Mouse (Mus musculus) T-helper 1 cell (primary cell): ENCODE data around the gene Rgs8.

Experiments
- in situ Hi-C: fragments of 300-600 bp; cut with MboI, MseI; formaldehyde crosslinking; loops from one replicate; pipeline ENCODE4 v1.15.1; 2025; ENCODE audit warnings: high pct_unique_total_duplicates

The Rgs8 gene

GRCm38 (mm10) chr1:153704174-153704573, 51.3 kb downstream of the Rgs8 start:
- in situ Hi-C loops, result no loop called here

- in situ Hi-C loops, result no loop called here
These were observed 52.2 kb downstream of the Rgs8 start for GRCm38 (mm10) chr1:153704996-153705395.

GRCm38 (mm10) chr1:153708626-153709025, 55.8 kb downstream of the Rgs8 start:
- in situ Hi-C loops, result no loop called here

- in situ Hi-C loops, result no loop called here
These were observed 56.6 kb downstream of the Rgs8 start for GRCm38 (mm10) chr1:153709451-153709850.

DNA sequence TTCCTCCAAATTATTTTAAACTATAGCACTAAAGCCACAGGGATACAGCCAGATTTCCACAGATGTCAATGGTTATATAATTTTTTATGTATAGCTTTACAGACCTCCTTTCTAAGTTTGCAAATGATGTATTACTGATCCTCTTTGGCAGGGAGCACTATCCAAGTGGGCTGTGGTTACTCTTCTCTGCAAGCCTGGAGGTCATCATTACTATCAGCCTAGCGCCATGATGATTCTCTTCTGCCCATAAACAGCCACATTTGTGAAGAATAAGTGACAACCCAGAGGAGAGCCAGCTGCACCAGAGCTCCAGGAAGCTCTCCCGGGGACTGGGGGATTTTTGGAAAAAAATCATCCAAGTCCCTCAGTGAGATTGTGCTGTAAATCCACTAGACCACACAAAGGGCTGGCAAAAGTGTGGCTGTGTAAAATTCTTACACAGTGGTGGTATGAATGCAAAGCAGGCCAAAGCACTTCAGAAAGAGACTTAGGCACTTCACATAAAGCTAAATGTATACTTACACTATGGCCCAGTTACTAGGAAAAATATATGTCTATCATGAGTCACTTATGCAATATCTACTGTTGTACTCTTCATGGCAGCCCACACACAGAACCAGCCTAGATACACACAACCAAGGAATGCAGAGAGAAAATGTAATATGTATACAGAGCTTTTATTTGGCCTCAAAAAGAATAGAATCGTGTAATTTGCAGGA, 58.9 kb downstream of the Rgs8 start:
- in situ Hi-C loops, result no loop called here

- in situ Hi-C loops, result no loop called here
These were observed 59.8 kb downstream of the Rgs8 start for GRCm38 (mm10) chr1:153712633-153713032.

GRCm38 (mm10) chr1:153717990-153718389, 65.2 kb downstream of the Rgs8 start:
- in situ Hi-C loops, result no loop called here

GRCm38 (mm10) chr1:153720935-153721334, 68.1 kb downstream of the Rgs8 start:
- in situ Hi-C loops, result no loop called here

DNA sequence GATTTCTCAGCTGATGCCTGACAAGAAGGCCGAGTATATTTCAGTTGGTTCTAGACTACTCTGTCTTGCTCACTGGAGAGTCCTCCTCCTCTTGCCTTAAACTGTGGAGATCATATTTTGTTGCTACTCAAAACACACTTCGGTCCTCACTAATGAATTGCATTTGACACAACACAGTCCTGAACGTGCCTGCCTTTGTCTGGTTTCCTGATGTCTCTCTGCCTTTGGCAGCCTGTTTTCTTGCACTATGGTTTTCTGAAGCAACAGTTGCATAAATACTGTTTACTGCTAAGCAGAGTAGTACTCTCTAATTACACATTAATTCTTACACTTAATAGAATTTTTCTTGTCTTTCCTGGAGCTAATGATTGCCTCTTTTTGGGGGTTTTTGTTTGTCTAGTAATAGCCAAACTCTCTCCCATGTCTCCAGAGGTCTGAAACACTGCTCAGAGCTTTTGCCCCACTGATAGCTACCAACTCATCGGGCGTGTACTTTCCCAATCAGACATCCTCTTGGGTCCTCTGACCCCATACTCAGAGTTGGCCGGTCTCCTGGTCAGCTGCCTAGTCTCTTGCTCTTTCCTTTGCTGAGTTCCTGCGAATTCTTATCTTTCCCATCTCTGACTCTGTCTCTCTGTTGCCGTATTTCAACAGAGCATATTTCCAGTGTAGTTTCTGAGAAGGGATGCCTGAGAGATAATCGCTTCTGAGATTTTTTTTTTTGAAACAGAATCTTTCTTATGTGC, 68.9 kb downstream of the Rgs8 start:
- in situ Hi-C loops, result no loop called here

GRCm38 (mm10) chr1:153723426-153723825, 70.6 kb downstream of the Rgs8 start:
- in situ Hi-C loops, result no loop called here

DNA sequence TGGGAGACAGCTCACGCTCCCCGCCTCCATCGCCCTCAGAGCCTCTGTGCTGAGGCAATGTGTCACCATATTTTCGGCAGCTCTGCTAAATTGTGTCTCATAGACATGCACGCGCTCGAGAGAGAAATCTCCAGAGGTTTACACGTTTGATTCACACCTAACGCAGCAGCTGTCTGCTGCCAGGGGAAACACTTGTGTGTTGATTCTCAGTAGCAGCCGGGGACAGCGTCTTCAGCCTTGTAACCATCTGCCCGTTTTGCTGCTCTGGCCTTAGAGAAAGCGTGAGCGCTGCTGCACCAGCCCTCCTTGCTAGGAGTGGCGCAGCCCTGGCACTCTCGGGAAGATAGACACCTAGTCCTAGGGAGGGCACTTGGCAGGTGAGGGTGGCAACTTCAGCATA, 73.8 kb downstream of the Rgs8 start:
- in situ Hi-C loops, result no loop called here

DNA sequence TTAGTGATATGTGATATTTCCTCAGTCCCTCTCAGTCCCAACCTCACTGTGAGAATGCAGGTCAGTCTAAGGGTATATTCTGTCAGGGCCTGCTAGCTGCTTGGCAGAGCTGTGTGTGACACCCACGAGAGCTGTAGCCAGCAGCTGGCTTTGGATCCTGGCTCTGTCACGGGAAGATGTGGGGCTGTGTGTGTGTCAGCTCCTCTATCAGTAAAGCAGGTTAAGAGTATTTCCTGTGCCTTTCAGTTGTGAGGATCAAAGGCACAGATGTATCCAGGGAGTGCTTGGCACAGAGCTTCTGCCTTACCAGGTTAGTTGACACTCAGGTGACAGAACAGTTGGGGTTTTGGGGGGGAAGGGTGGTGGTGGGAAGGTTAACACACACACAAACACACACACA, 77.0 kb downstream of the Rgs8 start:
- in situ Hi-C loops, result no loop called here

- in situ Hi-C loops, result no loop called here
These were observed 77.8 kb downstream of the Rgs8 start for GRCm38 (mm10) chr1:153730671-153731070.

DNA sequence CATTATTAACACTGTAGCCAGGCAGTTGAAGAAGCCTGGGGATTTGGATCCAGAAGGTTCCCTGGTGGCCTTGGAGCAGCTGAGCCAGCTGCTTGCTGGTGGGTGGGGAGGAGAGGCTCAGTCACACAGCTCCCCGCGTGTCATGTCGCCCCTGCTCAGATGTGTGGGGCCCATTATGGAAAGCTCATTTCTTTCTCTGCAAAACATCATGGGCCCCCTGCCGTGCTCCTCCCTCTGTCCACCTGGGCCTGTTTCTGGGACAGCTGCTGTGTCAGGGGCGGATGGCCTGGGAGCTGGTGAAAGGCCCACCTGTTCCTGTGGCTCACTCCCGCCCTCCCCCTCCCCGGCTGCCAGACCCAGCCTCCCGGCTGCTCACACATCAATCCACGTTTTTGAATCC, 80.4 kb downstream of the Rgs8 start:
- in situ Hi-C loops, result no loop called here

DNA sequence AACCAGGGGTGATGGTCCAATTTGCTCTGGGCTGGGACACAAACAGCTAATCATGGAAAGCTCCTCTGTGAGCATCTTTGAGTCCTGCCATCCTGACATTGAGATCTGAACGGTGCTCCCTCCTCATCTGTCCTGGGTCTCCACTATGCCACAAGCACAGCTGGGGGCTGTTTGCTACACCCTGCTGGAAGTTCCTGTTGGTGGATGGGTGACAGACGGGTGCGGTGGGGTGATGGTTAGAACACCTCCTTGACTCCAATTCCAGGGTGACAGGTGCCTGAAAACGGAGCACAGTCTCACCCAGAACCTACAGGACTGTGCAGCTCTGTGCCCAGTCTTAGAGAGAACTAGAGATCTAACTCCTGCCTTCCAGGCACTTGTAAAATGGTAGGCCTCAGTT, 82.0 kb downstream of the Rgs8 start:
- in situ Hi-C loops, result no loop called here

- in situ Hi-C loops, result no loop called here
These were observed 83.3 kb downstream of the Rgs8 start for GRCm38 (mm10) chr1:153736096-153736495.

GRCm38 (mm10) chr1:153737101-153738085, 84.6 kb downstream of the Rgs8 start:
- in situ Hi-C loops, result no loop called here

- in situ Hi-C loops, result loop anchor here (5.0 kb wide), 1 partner anchor 62 kb away; no protein-coding TSS in a partner anchor
These were observed 86.7 kb downstream of the Rgs8 start for GRCm38 (mm10) chr1:153739437-153740015.

GRCm38 (mm10) chr1:153740145-153740544, 87.3 kb downstream of the Rgs8 start, which contains the start of gene Rgs16:
Rgs16 (plus strand) TSS chr1:153740349.
- in situ Hi-C loops, result loop anchor here (5.0 kb wide), 1 partner anchor 63 kb away; no protein-coding TSS in a partner anchor

GRCm38 (mm10) chr1:153740775-153741400, 88.1 kb downstream of the Rgs8 start:
- in situ Hi-C loops, result loop anchor here (5.0 kb wide), 1 partner anchor 64 kb away; no protein-coding TSS in a partner anchor
